Comparison of ENCODE assay signal across 23 mouse cellular contexts in genomic region chr9:104321519-104321918, GRCm38 (mm10). TPM values are rescaled to one million over a fixed set of nuclear protein-coding genes. Genes with fewer than 3 reads are reported as not detected.
DNase-seq lines count a peak whose midpoint lies in the region; ATAC-seq and TF ChIP-seq lines count a peak whose summit lies in the region.
"Had no signal": no experiment of that assay in that cellular context is flagged by ENCODE, and none has a peak within 500 bp of the region (broad histone marks: within the 10 kb centered on the region; RNA-seq: fewer than 3 reads in every experiment).

No protein-coding gene starts in this region.

- no peaks in the 10 kb centered on the region; the same call in 1 of the 2 replicates for H3K27me3 ChIP-seq in forebrain, postnatal 0 days (ENCODE audit: insufficient read depth, low read length)
- no peaks in the 10 kb centered on the region for H3K27me3 ChIP-seq in forebrain, embryonic 15.5 days
- H3K27me3 ChIP-seq in C2C12 (ENCODE audit: control insufficient read depth, insufficient read depth, insufficient read length): no peaks in the 10 kb centered on the region
- H3K27me3 ChIP-seq in stomach, postnatal 0 days (ENCODE audit: control insufficient read depth, insufficient read depth, low read length): no peaks in the 10 kb centered on the region
- H3K27me3 ChIP-seq: embryonic facial prominence, embryonic 13.5 days; heart, embryonic 12.5 days; intestine, embryonic 15.5 days had no signal

- H3ac ChIP-seq in C2C12 (ENCODE audit: control insufficient read depth, insufficient read length, low read depth): no peak overlapping the region

- H3K36me3 ChIP-seq in forebrain, postnatal 0 days (ENCODE audit: insufficient read depth): no peaks in the 10 kb centered on the region
- no peaks in the 10 kb centered on the region for H3K36me3 ChIP-seq in forebrain, embryonic 15.5 days
- H3K36me3 ChIP-seq in C2C12 (ENCODE audit: control insufficient read depth, insufficient read depth): no peaks in the 10 kb centered on the region
- H3K36me3 ChIP-seq in stomach, postnatal 0 days (ENCODE audit: control insufficient read depth, insufficient read depth, low read length): no peaks in the 10 kb centered on the region
- H3K36me3 ChIP-seq: embryonic facial prominence, embryonic 13.5 days; forebrain, embryonic 10.5 days; heart, embryonic 12.5 days; hindbrain, embryonic 10.5 days; intestine, embryonic 15.5 days had no signal

- H3K4me1 ChIP-seq in forebrain, postnatal 0 days (ENCODE audit: insufficient read depth): no peaks in the 10 kb centered on the region
- no peaks in the 10 kb centered on the region for H3K4me1 ChIP-seq in forebrain, embryonic 15.5 days
- no peaks in the 10 kb centered on the region for H3K4me1 ChIP-seq in stomach, postnatal 0 days (replicated peaks; ENCODE audit: control insufficient read depth, insufficient read depth)
- H3K4me1 ChIP-seq: embryonic facial prominence, embryonic 13.5 days; forebrain, embryonic 10.5 days; heart, embryonic 12.5 days; intestine, embryonic 15.5 days had no signal

- no peaks in the 10 kb centered on the region for H3K9me3 ChIP-seq in forebrain, postnatal 0 days (ENCODE audit: low read length)
- H3K9me3 ChIP-seq in forebrain, embryonic 15.5 days: no peaks in the 10 kb centered on the region
- no peaks in the 10 kb centered on the region for H3K9me3 ChIP-seq in stomach, postnatal 0 days (ENCODE audit: control insufficient read depth, low read length)
- H3K9me3 ChIP-seq: embryonic facial prominence, embryonic 13.5 days; forebrain, embryonic 10.5 days; heart, embryonic 12.5 days; hindbrain, embryonic 10.5 days; intestine, embryonic 15.5 days had no signal

- no peak for TF ChIP-seq CTCF in forebrain, postnatal 0 days (IDR thresholded peaks at IDR 0.05; ENCODE audit: low read depth)
- TF ChIP-seq CTCF in C2C12 (IDR thresholded peaks at IDR 0.05; ENCODE audit: control insufficient read depth, insufficient read depth, insufficient read length): no peak
- no peak for TF ChIP-seq CTCF in brain, embryonic 14.5 days (IDR thresholded peaks at IDR 0.05; ENCODE audit: borderline replicate concordance, extremely low read depth, insufficient read depth, insufficient read length)
- no peak for TF ChIP-seq CTCF in stomach, postnatal 0 days (IDR thresholded peaks at IDR 0.05; ENCODE audit: low read depth)

- 61% methylated on average over 7 of the region's 7 CpGs for WGBS in forebrain, postnatal 0 days
- 69% methylated on average over 7 of the region's 7 CpGs for WGBS in forebrain, embryonic 15.5 days
- 75% methylated on average over 7 of the region's 7 CpGs for WGBS in stomach, postnatal 0 days

- no peak overlapping the region for H3K4me3 ChIP-seq in forebrain, postnatal 0 days (ENCODE audit: low read depth, low read length)
- H3K4me3 ChIP-seq in forebrain, embryonic 15.5 days: no peak overlapping the region
- H3K4me3 ChIP-seq in C2C12 (ENCODE audit: insufficient read depth, poor library complexity, severe bottlenecking): no peak overlapping the region
- H3K4me3 ChIP-seq in stomach, postnatal 0 days (ENCODE audit: low read depth, low read length): no peak overlapping the region
- H3K4me3 ChIP-seq: embryonic facial prominence, embryonic 13.5 days; forebrain, embryonic 10.5 days; gastrocnemius, adult 2 months; heart, embryonic 12.5 days; hindbrain, embryonic 10.5 days; intestine, embryonic 15.5 days had no signal

- no peak overlapping the region for H3K27ac ChIP-seq in forebrain, postnatal 0 days (ENCODE audit: low read depth, low read length)
- H3K27ac ChIP-seq in forebrain, embryonic 15.5 days (replicated peaks): no peak overlapping the region
- no peak overlapping the region for H3K27ac ChIP-seq in stomach, postnatal 0 days (replicated peaks)
- H3K27ac ChIP-seq: embryonic facial prominence, embryonic 13.5 days; forebrain, embryonic 10.5 days; gastrocnemius, adult 2 months; hindbrain, embryonic 10.5 days; hindbrain, embryonic 14.5 days; intestine, embryonic 15.5 days had no signal

- no peak overlapping the region for H3K4me2 ChIP-seq in forebrain, postnatal 0 days (ENCODE audit: low read depth)
- no peak overlapping the region for H3K4me2 ChIP-seq in forebrain, embryonic 15.5 days (replicated peaks)
- H3K4me2 ChIP-seq in stomach, postnatal 0 days (replicated peaks; ENCODE audit: low read depth): no peak overlapping the region
- H3K4me2 ChIP-seq: embryonic facial prominence, embryonic 13.5 days; heart, embryonic 12.5 days; hindbrain, embryonic 14.5 days; intestine, embryonic 15.5 days had no signal

- no peak for TF ChIP-seq EP300 in stomach, postnatal 0 days (optimal IDR thresholded peaks at IDR 0.05)

- TF ChIP-seq POLR2A in brain, embryonic 14.5 days (IDR thresholded peaks at IDR 0.05; ENCODE audit: borderline replicate concordance, extremely low read depth, insufficient read depth, insufficient read length, poor library complexity, severe bottlenecking): no peak

- H3K9ac ChIP-seq in forebrain, postnatal 0 days: no peak overlapping the region
- no peak overlapping the region for H3K9ac ChIP-seq in forebrain, embryonic 15.5 days (replicated peaks)
- H3K9ac ChIP-seq in stomach, postnatal 0 days (ENCODE audit: low read length): no peak overlapping the region
- H3K9ac ChIP-seq: embryonic facial prominence, embryonic 13.5 days; heart, embryonic 12.5 days; hindbrain, embryonic 14.5 days; intestine, embryonic 15.5 days had no signal

- no peaks in the 10 kb centered on the region for H3K79me3 ChIP-seq in C2C12 (ENCODE audit: low read depth)

- ATAC-seq in forebrain, postnatal 0 days: peak; percentile 29; the same call in 1 of the 2 replicates
- ATAC-seq in forebrain, embryonic 15.5 days (replicated peaks): no peak
- ATAC-seq in stomach, postnatal 0 days (ENCODE audit: low FRiP score, low TSS enrichment): no peak
- ATAC-seq: intestine, embryonic 15.5 days had no signal

- no peaks in the 10 kb centered on the region for H3K79me2 ChIP-seq in C2C12 (ENCODE audit: control insufficient read depth, insufficient read depth)

- no peak for DNase-seq in forebrain, postnatal 0 days
- DNase-seq in 3134 (ENCODE audit: extremely low read depth, insufficient read length, low spot score): peak; percentile 41
- peak; percentile 7 for DNase-seq in brain, embryonic 14.5 days (ENCODE audit: low read depth)
- no peak for DNase-seq in adrenal gland, postnatal 4 days (ENCODE audit: low spot score in 2 of 2)
- no peak for DNase-seq in stomach, postnatal 0 days (ENCODE audit: low spot score)
- DNase-seq in T-cell, adult 2 months (ENCODE audit: low spot score): no peak
- DNase-seq: adrenal gland, postnatal 10 days; B cell, adult 2 months; cerebellum, adult 18-20 months; cerebellum, postnatal 25 days; gastrocnemius, adult 2 months; gastrocnemius, postnatal 25 days; kidney, adult 8-10 months had no signal

TF ChIP-seq in C2C12, 6 proteins besides CTCF, POLR2A, EP300 and RAD21:
- peak; percentile 9 for TF ChIP-seq MAX (IDR thresholded peaks at IDR 0.05)
- peak; percentile 34 for TF ChIP-seq USF1 (IDR thresholded peaks at IDR 0.05; ENCODE audit: low read depth)
- no peak for TF ChIP-seq FOSL1 (IDR thresholded peaks at IDR 0.05; ENCODE audit: insufficient read depth, low read length, poor library complexity, severe bottlenecking)
TF ChIP-seq in C2C12: peak in this region for 2.

RNA-seq across cellular contexts. Expression of gene Acpp, which starts 16.0 kb away (rescaled TPM):
- total RNA-seq in forebrain, postnatal 0 days (2014; rRNA removed): 0.31 and 0.62 TPM in 2 replicates
- polyA plus RNA-seq in forebrain, postnatal 0 days (2015; fragmentation: Nextera tagmentation; extraction: Ambion mirVana): 0.24 and 0.42 TPM in 2 replicates
- polyA plus RNA-seq in forebrain, embryonic 15.5 days (2015; fragmentation: Nextera tagmentation; extraction: Ambion mirVana): 0.06 and 0.14 TPM in 2 replicates
- 0.04 TPM for polyA plus RNA-seq in C2C12 (2012; fragmentation: generic; extraction: Trizol)
- 0.23 and 0.40 TPM in 2 replicates for polyA plus RNA-seq in brain, embryonic 14.5 days (2012; rRNA removed)
- total RNA-seq in adrenal gland, postnatal 4 days (2021): 1 to 10 TPM; 1.8 to 2.2 TPM
- polyA plus RNA-seq in stomach, postnatal 0 days (2015; fragmentation: Nextera tagmentation; extraction: Ambion mirVana): 9.8 and 10.8 TPM in 2 replicates
- total RNA-seq: gastrocnemius, adult 2 months; gastrocnemius, postnatal 25 days; heart, postnatal 25 days; MEL had no signal
- polyA plus RNA-seq: heart, embryonic 12.5 days had no signal

RNA-seq across cellular contexts. Expression of gene Dnajc13, which starts 58.8 kb away (rescaled TPM):
- total RNA-seq in forebrain, postnatal 0 days (2014; rRNA removed): 48.6 and 52.2 TPM in 2 replicates
- polyA plus RNA-seq in forebrain, postnatal 0 days (2015; fragmentation: Nextera tagmentation; extraction: Ambion mirVana): 6.9 and 11.6 TPM in 2 replicates
- polyA plus RNA-seq in forebrain, embryonic 15.5 days (2015; fragmentation: Nextera tagmentation; extraction: Ambion mirVana): 16.7 and 22.7 TPM in 2 replicates
- 13.5 TPM for polyA plus RNA-seq in C2C12 (2012; fragmentation: generic; extraction: Trizol)
- 86.3 and 96.1 TPM in 2 replicates for polyA plus RNA-seq in brain, embryonic 14.5 days (2012; rRNA removed)
- total RNA-seq in adrenal gland, postnatal 4 days (2021): 10 to 100 TPM; 50.6 to 57.1 TPM
- 10.7 and 11.5 TPM in 2 replicates for polyA plus RNA-seq in stomach, postnatal 0 days (2015; fragmentation: Nextera tagmentation; extraction: Ambion mirVana)

Comparison
In these comparisons a context has a peak if more than half of its experiments do, and no peak if none do; other contexts are left out.
1. DNase-seq: peak in 3134 (single experiment) and brain, embryonic 14.5 days (single experiment); none in forebrain, postnatal 0 days (single experiment), adrenal gland, postnatal 4 days (0 of 2), stomach, postnatal 0 days (single experiment) and T-cell, adult 2 months (single experiment).